Mouse (Mus musculus) Muller cell, postnatal 12 days (primary cell): ENCODE data around the gene Svs1.

Experiments
- DNase-seq: peaks from one replicate; pipeline ENCODE4 v3.0.0-alpha.2; 2015; ENCODE audit errors: inconsistent ontology term

Gene Svs1

GRCm38 (mm10) chr6:49011191-49011590 is 24.5 kb downstream of the Svs1 start:
- DNase-seq: no peak

- DNase-seq: no peak
These were observed 26.4 kb downstream of the Svs1 start for GRCm38 (mm10) chr6:49013023-49013422.

GRCm38 (mm10) chr6:49013458-49013857 is 26.8 kb downstream of the Svs1 start:
- DNase-seq: no peak

- DNase-seq: no peak
These were observed 30.5 kb downstream of the Svs1 start for GRCm38 (mm10) chr6:49017150-49017549.

GRCm38 (mm10) chr6:49019341-49019740 is 32.7 kb downstream of the Svs1 start:
- DNase-seq: no peak

- peak; percentile 88 for DNase-seq
These were observed 34.7 kb downstream of the Svs1 start for GRCm38 (mm10) chr6:49021141-49022012.

GRCm38 (mm10) chr6:49022384-49022783 is 35.7 kb downstream of the Svs1 start:
- DNase-seq: no peak

- DNase-seq: no peak
These were observed 36.7 kb downstream of the Svs1 start for GRCm38 (mm10) chr6:49023315-49023714.

GRCm38 (mm10) chr6:49025290-49025689 is 38.6 kb downstream of the Svs1 start:
- DNase-seq: no peak

- no peak for DNase-seq
These were observed 39.8 kb downstream of the Svs1 start for GRCm38 (mm10) chr6:49026496-49026895.

- peak; percentile 40 for DNase-seq
These were observed 41.4 kb downstream of the Svs1 start for GRCm38 (mm10) chr6:49028019-49028418.

GRCm38 (mm10) chr6:49028708-49029107 is 42.0 kb downstream of the Svs1 start:
- no peak for DNase-seq

- DNase-seq: no peak
These were observed 44.6 kb downstream of the Svs1 start for GRCm38 (mm10) chr6:49031230-49031629.

GRCm38 (mm10) chr6:49032783-49033182 is 46.1 kb downstream of the Svs1 start:
- DNase-seq: peak; percentile 74

GRCm38 (mm10) chr6:49036275-49037267 is 49.9 kb downstream of the Svs1 start, which contains the start of gene Gpnmb:
TSS of gene Gpnmb (plus strand) at chr6:49036546.
- peak; percentile 71 for DNase-seq

GRCm38 (mm10) chr6:49037268-49037662 is 50.6 kb downstream of the Svs1 start:
- DNase-seq: no peak

- DNase-seq: peak; percentile 45
These were observed 53.0 kb downstream of the Svs1 start for GRCm38 (mm10) chr6:49039470-49040180.
